Mouse (Mus musculus) CH12.LX (cell line): ENCODE results near the gene Golga4. TPM values are rescaled to one million over a fixed set of nuclear protein-coding genes. Genes with fewer than 3 reads are reported as not detected.

Experiments used
- DNase-seq: peaks from one replicate; pipeline ENCODE4 v3.0.0-alpha.2; 2013; ENCODE audit errors: extremely low read depth
- H3K27ac ChIP-seq: 2 replicates; pipeline ENCODE4 v1.5.1; 2012; ENCODE audit warnings: low read depth, mild to moderate bottlenecking, control low read depth, moderate library complexity; ENCODE audit not compliant: insufficient read depth
- H3K27me3 ChIP-seq: replicated peaks from 2 replicates; pipeline ENCODE3; 2012; ENCODE audit warnings: inconsistent platforms
- H3K36me3 ChIP-seq, 2 experiments: replicated peaks in 1 of 2; 2 replicates each; pipeline versions ENCODE3 to v1.6.1; 2012; ENCODE audit warnings: inconsistent platforms in 1 of 2, low read length in 1 of 2, mild to moderate bottlenecking in 1 of 2, mixed read lengths in 1 of 2, moderate library complexity in 1 of 2; ENCODE audit not compliant: control insufficient read depth in 1 of 2, insufficient read depth in 1 of 2
- H3K4me1 ChIP-seq, 2 experiments: 2 replicates each; pipeline ENCODE4 v1.6.1; 2012; ENCODE audit warnings: inconsistent platforms in 1 of 2, moderate library complexity in 1 of 2; ENCODE audit not compliant: insufficient read depth in 2 of 2, control insufficient read depth in 1 of 2
- H3K4me2 ChIP-seq: 2 replicates; pipeline ENCODE4 v1.6.1; 2012; ENCODE audit warnings: low read depth, mild to moderate bottlenecking, control low read depth; ENCODE audit not compliant: poor library complexity, insufficient read depth, severe bottlenecking
- H3K4me3 ChIP-seq, 3 experiments: fragments of 150-350 bp in 1 of 3; sonication (generic) in 1 of 3; replicated peaks in 1 of 3; 2 replicates each; pipeline versions ENCODE3 to v1.5.1; 2011 to 2012; ENCODE audit warnings: low read depth in 2 of 3, low read length in 2 of 3, mild to moderate bottlenecking in 2 of 3, moderate library complexity in 2 of 3, control low read depth in 1 of 3, improper control_type of control experiment in 1 of 3, inconsistent platforms in 1 of 3, mixed read lengths in 1 of 3; ENCODE audit not compliant: poor library complexity in 1 of 3
- H3K79me2 ChIP-seq: replicated peaks from 2 replicates; pipeline ENCODE4 v1.6.1; 2012; ENCODE audit warnings: mild to moderate bottlenecking, moderate library complexity; ENCODE audit not compliant: control insufficient read depth, poor library complexity, insufficient read depth, severe bottlenecking; ENCODE audit errors: extremely low read depth
- H3K9ac ChIP-seq: 2 replicates; pipeline ENCODE4 v1.6.1; 2012; ENCODE audit warnings: low read depth, mild to moderate bottlenecking, control low read depth, moderate library complexity; ENCODE audit not compliant: insufficient read depth
- H3K9me3 ChIP-seq: replicated peaks from 2 replicates; pipeline ENCODE3; 2012; ENCODE audit warnings: low read length, inconsistent platforms, mixed read lengths
- BHLHE40 ChIP-seq: IDR thresholded peaks from 2 replicates; pipeline ENCODE4 v1.6.1; 2011; ENCODE audit warnings: mild to moderate bottlenecking, low read depth, low read length, improper control_type of control experiment
- CHD1 ChIP-seq: IDR thresholded peaks from 2 replicates; pipeline ENCODE4 v1.6.1; 2012; ENCODE audit warnings: low read depth, low read length, improper control_type of control experiment, inconsistent platforms
- CTCF ChIP-seq, 2 experiments: IDR thresholded peaks in 1 of 2; conservative IDR thresholded peaks in 1 of 2; 2 replicates each; pipeline ENCODE4 v1.5.1; 2011 to 2012; ENCODE audit warnings: low read depth in 2 of 2, low read length in 2 of 2, improper control_type of control experiment in 1 of 2, inconsistent platforms in 1 of 2, mild to moderate bottlenecking in 1 of 2, moderate library complexity in 1 of 2
- E2F4 ChIP-seq: IDR thresholded peaks from 2 replicates; pipeline ENCODE4 v1.6.1; 2011; ENCODE audit warnings: low read depth, low read length, improper control_type of control experiment; ENCODE audit not compliant: insufficient replicate concordance
- ELF1 ChIP-seq: IDR thresholded peaks from 2 replicates; pipeline ENCODE4 v1.6.1; 2014; ENCODE audit warnings: low read depth, mild to moderate bottlenecking, inconsistent platforms, low read length, improper control_type of control experiment
- ETS1 ChIP-seq: conservative IDR thresholded peaks from 2 replicates; pipeline ENCODE4 v1.6.1; 2012; ENCODE audit warnings: low read depth, mild to moderate bottlenecking, inconsistent platforms, low read length, improper control_type of control experiment, moderate library complexity
- IRF4 ChIP-seq: IDR thresholded peaks from 2 replicates; pipeline ENCODE4 v1.6.1; 2014; ENCODE audit warnings: low read depth, mild to moderate bottlenecking, inconsistent platforms, low read length, improper control_type of control experiment
- JUN ChIP-seq: IDR thresholded peaks from 2 replicates; pipeline ENCODE4 v1.6.1; 2011; ENCODE audit warnings: low read depth, mild to moderate bottlenecking, low read length, improper control_type of control experiment, moderate library complexity; ENCODE audit not compliant: insufficient read depth
- MAX ChIP-seq: IDR thresholded peaks from 2 replicates; pipeline ENCODE4 v1.6.1; 2011; ENCODE audit warnings: low read length, improper control_type of control experiment
- MAZ ChIP-seq: IDR thresholded peaks from 2 replicates; pipeline ENCODE4 v1.6.1; 2012; ENCODE audit warnings: low read depth, mild to moderate bottlenecking, inconsistent platforms, low read length, improper control_type of control experiment, moderate library complexity
- MEF2A ChIP-seq: IDR thresholded peaks from 2 replicates; pipeline ENCODE4 v1.6.1; 2014; ENCODE audit warnings: low read depth, mild to moderate bottlenecking, inconsistent platforms, low read length, improper control_type of control experiment, borderline replicate concordance
- MXI1 ChIP-seq: IDR thresholded peaks from 2 replicates; pipeline ENCODE4 v1.6.1; 2011; ENCODE audit warnings: mild to moderate bottlenecking, low read depth, low read length, improper control_type of control experiment
- NRF1 ChIP-seq: IDR thresholded peaks from 2 replicates; pipeline ENCODE4 v1.6.1; 2014; ENCODE audit warnings: low read depth, mild to moderate bottlenecking, inconsistent platforms, low read length, improper control_type of control experiment, moderate library complexity
- PAX5 ChIP-seq: IDR thresholded peaks from 2 replicates; pipeline ENCODE4 v1.6.1; 2012; ENCODE audit warnings: low read length, inconsistent platforms, mixed read lengths
- POLR2A ChIP-seq: IDR thresholded peaks from 2 replicates; pipeline ENCODE4 v1.6.1; 2011; ENCODE audit warnings: low read depth, mild to moderate bottlenecking, improper control_type of control experiment, low read length
- RAD21 ChIP-seq: IDR thresholded peaks from 2 replicates; pipeline ENCODE4 v1.6.1; 2011; ENCODE audit warnings: low read depth, mild to moderate bottlenecking, low read length, improper control_type of control experiment, moderate library complexity
- SIN3A ChIP-seq: IDR thresholded peaks from 2 replicates; pipeline ENCODE4 v1.6.1; 2012; ENCODE audit warnings: low read length, improper control_type of control experiment, inconsistent platforms
- TBP ChIP-seq: conservative IDR thresholded peaks from 2 replicates; pipeline ENCODE4 v1.6.1; 2011; ENCODE audit warnings: low read depth, low read length, improper control_type of control experiment
- USF1 ChIP-seq: IDR thresholded peaks from 2 replicates; pipeline ENCODE4 v1.6.1; 2014; ENCODE audit warnings: low read depth, mild to moderate bottlenecking, inconsistent platforms, low read length, improper control_type of control experiment
- ZKSCAN1 ChIP-seq: IDR thresholded peaks from 2 replicates; pipeline ENCODE4 v1.6.1; 2012; ENCODE audit warnings: low read depth, inconsistent platforms, low read length, improper control_type of control experiment, borderline replicate concordance
- ZNF384 ChIP-seq: IDR thresholded peaks from 2 replicates; pipeline ENCODE4 v1.6.1; 2012; ENCODE audit warnings: low read depth, low read length, improper control_type of control experiment, inconsistent platforms
- dilution Hi-C: fragments of 300-500 bp; cut with MboI; formaldehyde crosslinking; loops from 2 replicates; pipeline ENCODE4 v1.14.3; 2020; ENCODE audit warnings: low sequenced_read_pairs; ENCODE audit not compliant: extremely low pct_unique_long_range_greater_than_20kb, extremely low pct_ligation_motif_present
- in situ Hi-C: fragments of 300-500 bp; cut with MboI; formaldehyde crosslinking; loops from 3 replicates; pipeline ENCODE4 v1.14.3; 2019; ENCODE audit warnings: low sequenced_read_pairs, low pct_ligation_motif_present, low pct_unique_long_range_greater_than_20kb, mixed read lengths
- polyA plus RNA-seq: library from polyadenylated mRNA; unstranded; fragments of >175 nt; gene quantifications from 2 replicates; pipeline ENCODE4 v1.2.1, GENCODE M21; 2012; ENCODE audit warnings: low read depth; ENCODE audit not compliant: insufficient read length
- total RNA-seq, 2 experiments: library from RNA; depleted of rRNA; stranded (reverse); fragments of 300-350 nt in 1 of 2; fragments of >200 nt in 1 of 2; gene quantifications; 2 replicates each; pipeline ENCODE4 v1.2.3; 2012 to 2014

Golga4 gene
- total and polyA plus RNA-seq, 3 experiments: 23.7 to 37.2 (median 33.1) TPM

GRCm38 (mm10) chr9:118506404-118507231 lies 551 bp downstream of the Golga4 start:
- H3K9ac ChIP-seq: peak overlapping the region; percentile 90
- H3K4me1 ChIP-seq: peaks cover 16 to 52% of the 10 kb centered on the region in 2 experiments
- DNase-seq: no peak
- dilution Hi-C loops (no loop called here), in situ Hi-C loops (no loop called here)
- H3K27me3 ChIP-seq: no peaks in the 10 kb centered on the region
- peak overlapping the region; percentile 91 for H3K4me2 ChIP-seq
- peaks cover 5 to 15% of the 10 kb centered on the region in 2 experiments for H3K36me3 ChIP-seq
- H3K9me3 ChIP-seq: no peaks in the 10 kb centered on the region
- peaks cover 47% of the 10 kb centered on the region for H3K79me2 ChIP-seq
- no peak overlapping the region for H3K27ac ChIP-seq
- TF ChIP-seq ZNF384 (no peak), MAX (no peak), TBP (no peak), SIN3A (0 out of 2 replicates have a peak, but pooled peaks have one; percentile 12), JUN (no peak), ETS1 (no peak), E2F4 (no peak), IRF4 (no peak), RAD21 (no peak), PAX5 (no peak), MXI1 (peak; percentile 36; the same call in 1 of the 2 replicates), ZKSCAN1 (no peak), CTCF (conservative IDR thresholded peaks at IDR 0.05 in 1 of 2, IDR thresholded peaks at IDR 0.05 in 1 of 2; ENCODE audit: low read depth in 2 of 2, low read length in 2 of 2) (no peak)
- peak overlapping the region; percentile 83 to 88 (median 85) for H3K4me3 ChIP-seq

GRCm38 (mm10) chr9:118507552-118507951 lies 1.5 kb downstream of the Golga4 start:
- TF ChIP-seq SIN3A (no peak), CTCF (conservative IDR thresholded peaks at IDR 0.05 in 1 of 2, IDR thresholded peaks at IDR 0.05 in 1 of 2; ENCODE audit: low read depth in 2 of 2, low read length in 2 of 2) (no peak), BHLHE40 (no peak), ELF1 (no peak), IRF4 (no peak), ZNF384 (no peak), POLR2A (no peak), CHD1 (no peak), MAZ (no peak), MEF2A (no peak), NRF1 (no peak), USF1 (no peak), JUN (no peak)
- H3K9ac ChIP-seq: peak overlapping the region; percentile 18; the same call in 1 of the 2 replicates

More at GRCm38 (mm10) chr9:118507552-118507951, 1.5 kb downstream of the Golga4 start:
- dilution Hi-C loops (no loop called here), in situ Hi-C loops (no loop called here)
- peak overlapping the region; percentile 91 for H3K4me2 ChIP-seq
- no peaks in the 10 kb centered on the region for H3K27me3 ChIP-seq
- H3K79me2 ChIP-seq: peaks cover 52% of the 10 kb centered on the region
- no peak for DNase-seq
- no peaks in the 10 kb centered on the region for H3K9me3 ChIP-seq
- H3K27ac ChIP-seq: no peak overlapping the region
- peaks cover 18 to 61% of the 10 kb centered on the region in 2 experiments for H3K4me1 ChIP-seq
- H3K4me3 ChIP-seq: peak overlapping the region; percentile 28 to 88 (median 83)
- H3K36me3 ChIP-seq: peaks cover 5 to 19% of the 10 kb centered on the region in 2 experiments
